Mouse (Mus musculus) liver, adult 2 months (tissue): Measurements from ENCODE around the gene Lhx9.

Source experiments
- CTCF ChIP-seq: fragments of 200-500 bp; IDR thresholded peaks from 2 replicates; pipeline ENCODE4 v1.5.1; 2011; ENCODE audit warnings: low read depth, low read length, control low read depth
- POLR2A ChIP-seq: fragments of 200-500 bp; IDR thresholded peaks from 2 replicates; pipeline ENCODE4 v1.6.1; 2011; ENCODE audit warnings: low read length, control low read depth; ENCODE audit not compliant: insufficient read depth; ENCODE audit errors: extremely low read depth

- TF ChIP-seq POLR2A (no peak), CTCF (no peak)
These were observed 8.5 kb downstream of the Lhx9 start for GRCm38 (mm10) chr1:138839809-138840430.
